Mouse (Mus musculus) right cerebral cortex, postnatal 25 days (tissue): ENCODE data around the gene Gpr137.
"Not testable (repeated sequence)": the region's sequence is repeated elsewhere in the genome, so short reads cannot be mapped to it uniquely, and the experiment has no call there.

Source experiments
- DNase-seq: peaks from one replicate; pipeline ENCODE4 v3.0.0; 2022

The Gpr137 gene

DNA sequence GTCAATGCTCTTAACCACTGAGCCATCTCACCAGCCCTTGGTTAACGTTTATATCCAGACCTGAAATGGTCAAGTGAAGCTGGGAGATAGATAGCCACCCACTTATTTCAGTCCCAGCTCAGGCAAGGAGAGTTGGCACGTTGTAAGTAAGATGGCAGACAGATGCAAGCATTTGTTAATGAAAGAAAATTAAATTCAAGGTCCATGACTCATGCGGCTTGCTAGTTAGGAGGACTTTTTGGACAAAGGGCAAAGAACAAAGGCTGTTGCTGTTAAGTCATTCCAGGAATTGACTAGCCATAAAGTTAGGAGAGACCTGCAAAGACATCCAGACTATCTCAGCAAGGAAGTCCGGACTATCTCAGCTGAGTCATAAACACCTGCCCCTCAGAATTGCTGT is 42.6 kb downstream of the Gpr137 start:
- no peak for DNase-seq

DNA sequence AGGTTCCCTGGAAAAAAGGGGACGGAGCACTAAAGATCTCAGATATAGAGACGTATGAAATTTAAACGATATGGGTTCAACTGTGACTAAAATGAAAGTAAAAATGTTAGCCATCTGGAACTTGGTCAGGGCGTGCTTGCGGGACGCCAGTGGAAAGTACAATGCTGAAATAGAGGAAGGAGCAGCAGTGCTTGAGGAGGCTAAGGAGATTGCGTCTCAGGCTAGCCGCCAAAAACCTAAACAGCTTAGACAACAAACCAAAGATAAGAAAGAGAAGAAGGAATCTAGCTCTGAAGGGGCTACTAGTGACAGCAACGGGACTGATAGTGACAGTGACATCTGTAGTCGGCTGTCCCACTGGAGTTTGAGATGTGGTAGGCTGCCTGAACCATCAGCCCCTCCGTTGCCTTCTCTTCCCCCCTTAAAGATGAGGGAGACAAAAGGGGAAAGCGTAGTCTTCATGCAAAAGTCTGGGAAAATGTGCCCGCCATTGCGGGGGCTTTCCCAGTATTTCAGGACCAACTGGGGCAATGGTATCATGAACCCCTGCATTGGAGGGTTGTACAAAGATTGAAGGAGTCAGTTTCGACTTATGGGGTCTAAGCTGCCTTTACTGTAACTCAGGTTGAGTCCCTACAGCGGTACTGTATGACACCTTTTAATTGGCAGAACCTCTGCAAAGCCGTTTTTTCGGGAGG is 46.5 kb downstream of the Gpr137 start:
- DNase-seq: not testable (repeated sequence)

DNA sequence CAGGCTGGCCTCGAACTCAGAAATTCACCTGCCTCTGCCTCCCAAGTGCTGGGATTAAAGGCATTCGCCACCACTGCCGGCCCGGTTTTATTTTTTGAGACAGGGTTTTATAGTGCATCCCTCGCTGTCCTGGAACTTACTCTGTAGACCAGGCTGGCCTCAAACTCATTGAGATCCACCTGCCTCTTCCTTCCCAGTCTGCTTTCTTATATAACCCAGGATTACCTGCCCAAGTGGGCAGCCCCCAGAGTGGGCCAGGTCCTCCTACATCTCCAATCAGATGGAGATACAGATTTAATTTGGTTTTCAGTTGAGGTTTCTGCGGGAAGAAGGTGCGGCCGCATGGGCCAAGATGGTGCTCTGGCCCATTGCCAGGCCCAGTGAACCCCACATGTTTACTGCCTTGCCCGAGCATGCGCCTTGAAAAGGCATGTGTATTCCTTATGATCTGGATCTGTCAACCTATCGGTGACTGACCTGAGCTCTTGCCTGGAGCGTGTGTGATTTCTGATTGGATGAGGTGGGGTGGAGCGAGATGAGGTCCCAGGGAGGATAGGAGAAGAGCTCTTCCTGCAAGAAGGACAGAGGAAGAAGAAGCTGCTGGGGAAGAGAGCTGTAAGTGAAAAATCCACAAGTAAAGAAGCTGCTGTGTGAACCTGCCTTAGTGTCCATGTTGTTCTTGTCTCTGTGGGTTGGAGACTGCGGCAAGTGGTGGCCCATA is 48.4 kb downstream of the Gpr137 start:
- DNase-seq: no peak

DNA sequence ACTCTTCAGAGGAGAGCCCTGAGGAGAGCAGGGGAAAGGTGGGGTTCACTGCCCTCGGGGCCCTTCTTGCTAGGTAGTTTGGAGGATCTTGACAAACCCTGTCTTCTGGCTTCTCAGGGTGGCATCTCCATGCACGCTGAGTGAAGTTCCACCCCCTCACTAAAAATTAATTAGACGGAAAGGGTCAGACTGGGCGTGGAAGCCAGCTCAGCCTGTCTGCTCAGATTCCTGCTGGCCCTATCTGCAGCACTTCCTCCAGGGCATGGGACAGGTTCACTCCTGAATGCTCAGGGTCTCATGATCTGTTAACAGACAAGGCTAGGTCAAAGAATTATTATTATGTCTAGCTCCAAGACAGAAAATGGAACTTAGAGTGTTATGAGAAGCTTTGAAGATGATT is 49.8 kb downstream of the Gpr137 start:
- DNase-seq: no peak
